Mouse (Mus musculus): ENCODE results near the gene Echs1.

DNA sequence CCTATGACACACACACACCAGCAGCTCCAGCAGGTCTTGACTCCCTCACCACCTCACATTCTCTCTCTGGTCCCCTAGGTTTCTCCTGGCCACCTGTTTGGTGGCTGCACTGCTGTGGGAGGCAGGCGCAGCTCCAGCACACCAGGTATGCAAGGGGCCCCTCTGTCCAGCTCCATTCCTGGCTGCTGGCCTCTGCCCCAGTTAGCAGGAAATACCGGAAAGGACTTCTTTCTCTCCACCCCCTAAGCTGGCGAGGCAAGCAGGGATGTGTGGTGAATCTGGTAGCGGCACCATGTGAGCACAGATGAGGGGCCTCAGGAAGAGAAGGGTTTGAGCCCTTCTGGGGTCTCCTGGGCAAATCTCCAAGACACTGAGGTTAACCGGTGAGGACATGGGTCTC is 21.3 kb downstream of the Echs1 start:
- TF ChIP-seq CTCF (IDR thresholded peaks at IDR 0.05; ENCODE audit: low read depth, low read length): no peak
- no peak for TF ChIP-seq POLR2A (IDR thresholded peaks at IDR 0.05; ENCODE audit: insufficient read depth, low read length)

Measured in ES-Bruce4 (cell line).